Mouse (Mus musculus): ENCODE data around the gene Pgam1.

DNA sequence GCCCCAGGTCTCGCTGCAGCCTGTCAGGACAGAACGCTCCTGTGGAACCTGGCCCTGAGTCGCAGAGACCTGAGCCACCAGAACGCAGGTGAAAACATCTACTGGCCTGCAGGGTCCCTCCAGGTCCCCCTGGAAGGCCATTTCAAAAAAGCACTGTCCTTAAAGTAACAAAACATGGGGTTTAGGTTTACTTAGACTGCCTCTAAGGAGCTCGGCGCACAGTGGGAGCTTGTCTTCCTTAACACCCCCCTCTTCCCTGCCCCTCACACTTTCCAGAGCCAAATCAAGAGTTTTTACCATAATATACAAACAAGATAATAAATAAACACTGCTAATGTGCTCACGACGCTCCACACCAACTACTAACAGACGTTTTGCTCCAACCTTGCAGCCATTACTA is 27.8 kb upstream of the Pgam1 start:
- TF ChIP-seq CTCF (IDR thresholded peaks at IDR 0.05; ENCODE audit: low read depth, low read length) = no peak
- TF ChIP-seq POLR2A (IDR thresholded peaks at IDR 0.05; ENCODE audit: borderline replicate concordance, low read depth, low read length) = no peak
